Mouse (Mus musculus): ENCODE results near the gene Gab2. TPM values are rescaled to one million over a fixed set of nuclear protein-coding genes. Genes with fewer than 3 reads are reported as not detected.
A peak's percentile ranks its signal among the peaks of the same experiment; 100 is the strongest.

Gene Gab2
- 10 to 100 TPM; 23.9 to 27.8 TPM for total RNA-seq (2021)

- peak; percentile 81 to 82 for DNase-seq
- intact Hi-C loops (cut with DNase I), result loop anchor here (10.0 kb wide), 1 partner anchor 93 kb away; no protein-coding TSS in a partner anchor
Measured at GRCm38 (mm10) chr7:97081242-97081958, at the start of gene Gab2. Gab2 (plus strand) TSS chr7:97081586.

- no peak for DNase-seq
- intact Hi-C loops (cut with DNase I), result no loop called here
Measured at GRCm38 (mm10) chr7:97032412-97032811, 49.0 kb upstream of the Gab2 start.

GRCm38 (mm10) chr7:97039641-97040040 is 41.7 kb upstream of the Gab2 start:
- intact Hi-C loops (cut with DNase I), result no loop called here
- DNase-seq, result no peak

GRCm38 (mm10) chr7:97041868-97042449 is 39.4 kb upstream of the Gab2 start:
- intact Hi-C loops (cut with DNase I), result no loop called here
- no peak for DNase-seq

GRCm38 (mm10) chr7:97042981-97043380 is 38.4 kb upstream of the Gab2 start:
- intact Hi-C loops (cut with DNase I), result no loop called here
- DNase-seq, result no peak

GRCm38 (mm10) chr7:97060966-97061365 is 20.4 kb upstream of the Gab2 start:
- no peak for DNase-seq
- intact Hi-C loops (cut with DNase I), result no loop called here

GRCm38 (mm10) chr7:97071512-97071911 is 9.9 kb upstream of the Gab2 start:
- intact Hi-C loops (cut with DNase I), result no loop called here
- no peak for DNase-seq

- intact Hi-C loops (cut with DNase I), result no loop called here
- no peak for DNase-seq
Measured at GRCm38 (mm10) chr7:97072061-97072460, 9.3 kb upstream of the Gab2 start.

GRCm38 (mm10) chr7:97074974-97075373 is 6.4 kb upstream of the Gab2 start:
- intact Hi-C loops (cut with DNase I), result loop anchor here (5.0 kb wide), 1 partner anchor 297 kb away; the partner anchor contains the start of gene Alg8

GRCm38 (mm10) chr7:97076977-97077376 is 4.4 kb upstream of the Gab2 start:
- intact Hi-C loops (cut with DNase I), result loop anchor here (5.0 kb wide), 1 partner anchor 295 kb away; the partner anchor contains the start of gene Alg8
- no peak for DNase-seq

More at GRCm38 (mm10) chr7:97074974-97075373, 6.4 kb upstream of the Gab2 start:
- no peak for DNase-seq

GRCm38 (mm10) chr7:97078685-97079084 is 2.7 kb upstream of the Gab2 start:
- intact Hi-C loops (cut with DNase I), result loop anchor here (1.0 to 5.0 kb wide), 2 partner anchors 219 to 294 kb away; partner anchors contain the start of gene Alg8
- no peak for DNase-seq

GRCm38 (mm10) chr7:97079145-97079544 is 2.2 kb upstream of the Gab2 start:
- peak; percentile 65 to 74 for DNase-seq
- intact Hi-C loops (cut with DNase I), result loop anchor here (1.0 to 5.0 kb wide), 2 partner anchors 218 to 293 kb away; partner anchors contain the start of gene Alg8

- DNase-seq, result no peak
- intact Hi-C loops (cut with DNase I), result loop anchor here (1.0 to 10.0 kb wide), 3 partner anchors 95 to 292 kb away; partner anchors contain the start of gene Alg8
Measured at GRCm38 (mm10) chr7:97079651-97080365, 1.6 kb upstream of the Gab2 start.

GRCm38 (mm10) chr7:97080621-97081241 is 655 bp upstream of the Gab2 start:
- intact Hi-C loops (cut with DNase I), result loop anchor here (10.0 kb wide), 1 partner anchor 94 kb away; no protein-coding TSS in a partner anchor
- DNase-seq, result no peak

GRCm38 (mm10) chr7:97081959-97082218 is 503 bp downstream of the Gab2 start:
- DNase-seq, result no peak
- intact Hi-C loops (cut with DNase I), result loop anchor here (2.0 to 10.0 kb wide), 2 partner anchors 93 to 111 kb away; no protein-coding TSS in a partner anchor

- DNase-seq, result peak; percentile 86 to 89
- intact Hi-C loops (cut with DNase I), result loop anchor here (2.0 to 10.0 kb wide), 2 partner anchors 92 to 112 kb away; no protein-coding TSS in a partner anchor
Measured at GRCm38 (mm10) chr7:97082219-97083101, 1.1 kb downstream of the Gab2 start.

- peak in 1 of 2 experiments; percentile 26 for DNase-seq
Measured at GRCm38 (mm10) chr7:97083579-97083978, 2.2 kb downstream of the Gab2 start.

GRCm38 (mm10) chr7:97084181-97084580 is 2.8 kb downstream of the Gab2 start:
- intact Hi-C loops (cut with DNase I), result loop anchor here (10.0 kb wide), 1 partner anchor 91 kb away; no protein-coding TSS in a partner anchor
- peak; percentile 63 to 65 for DNase-seq

More at GRCm38 (mm10) chr7:97083579-97083978, 2.2 kb downstream of the Gab2 start:
- intact Hi-C loops (cut with DNase I), result loop anchor here (2.0 to 10.0 kb wide), 2 partner anchors 91 to 113 kb away; no protein-coding TSS in a partner anchor

- intact Hi-C loops (cut with DNase I), result loop anchor here (10.0 kb wide), 1 partner anchor 90 kb away; no protein-coding TSS in a partner anchor
- DNase-seq, result peak; percentile 28 to 51
Measured at GRCm38 (mm10) chr7:97085291-97085690, 3.9 kb downstream of the Gab2 start.
